Mouse (Mus musculus) limb, embryonic 13.5 days (tissue): Measurements from ENCODE around the gene Amigo3. TPM values are rescaled to one million over a fixed set of nuclear protein-coding genes. Genes with fewer than 3 reads are reported as not detected.

Source experiments
- ATAC-seq: fragments of 200-750 bp; cut with Nextera tagmentation; 2 replicates; pipeline ENCODE4 v1.8.0; 2017; ENCODE audit warnings: low read depth, moderate number of reproducible peaks, moderate TSS enrichment; ENCODE audit not compliant: low FRiP score
- H3K27ac ChIP-seq: fragments of 300-500 bp; sonication (generic); 2 replicates; pipeline ENCODE4 v1.5.1; 2015; ENCODE audit warnings: inconsistent platforms, mild to moderate bottlenecking, moderate library complexity
- H3K27me3 ChIP-seq: fragments of 300-500 bp; sonication (generic); 2 replicates; pipeline ENCODE4 v1.6.1; 2015; ENCODE audit warnings: mild to moderate bottlenecking, inconsistent platforms
- H3K36me3 ChIP-seq: fragments of 300-500 bp; sonication (generic); 2 replicates; pipeline ENCODE4 v1.6.1; 2015; ENCODE audit warnings: inconsistent platforms, mild to moderate bottlenecking, moderate library complexity
- H3K4me1 ChIP-seq: fragments of 300-500 bp; sonication (generic); 2 replicates; pipeline ENCODE4 v1.6.1; 2015; ENCODE audit warnings: inconsistent platforms
- H3K4me2 ChIP-seq: fragments of 300-500 bp; sonication (generic); replicated peaks from 2 replicates; pipeline ENCODE4 v1.6.1; 2015; ENCODE audit warnings: inconsistent platforms, mild to moderate bottlenecking, moderate library complexity
- H3K4me3 ChIP-seq: fragments of 300-500 bp; sonication (generic); 2 replicates; pipeline ENCODE4 v1.5.1; 2015; ENCODE audit warnings: moderate library complexity, mild to moderate bottlenecking, inconsistent platforms
- H3K9ac ChIP-seq: fragments of 300-500 bp; sonication (generic); 2 replicates; pipeline ENCODE4 v1.6.1; 2015; ENCODE audit warnings: mild to moderate bottlenecking, inconsistent platforms
- H3K9me3 ChIP-seq: fragments of 300-500 bp; sonication (generic); 2 replicates; pipeline ENCODE4 v1.6.1; 2016; ENCODE audit warnings: inconsistent platforms
- WGBS: fragments of 180-500 bp; shearing (Covaris S2); methylation state at CpG from one replicate; pipeline ENCODE4 v1.1.7; 2015; 5-methylcytosine and 5-hydroxymethylcytosine counted together
- polyA plus RNA-seq: library from polyadenylated mRNA; unstranded; fragments of >200 nt; fragmentation: Nextera tagmentation; extraction: Ambion mirVana; gene quantifications from 2 replicates; pipeline ENCODE4 v1.2.1, GENCODE M21; 2015

Gene Amigo3
- polyA plus RNA-seq, 1 experiment from 2014 or later: 4.4 TPM

DNA sequence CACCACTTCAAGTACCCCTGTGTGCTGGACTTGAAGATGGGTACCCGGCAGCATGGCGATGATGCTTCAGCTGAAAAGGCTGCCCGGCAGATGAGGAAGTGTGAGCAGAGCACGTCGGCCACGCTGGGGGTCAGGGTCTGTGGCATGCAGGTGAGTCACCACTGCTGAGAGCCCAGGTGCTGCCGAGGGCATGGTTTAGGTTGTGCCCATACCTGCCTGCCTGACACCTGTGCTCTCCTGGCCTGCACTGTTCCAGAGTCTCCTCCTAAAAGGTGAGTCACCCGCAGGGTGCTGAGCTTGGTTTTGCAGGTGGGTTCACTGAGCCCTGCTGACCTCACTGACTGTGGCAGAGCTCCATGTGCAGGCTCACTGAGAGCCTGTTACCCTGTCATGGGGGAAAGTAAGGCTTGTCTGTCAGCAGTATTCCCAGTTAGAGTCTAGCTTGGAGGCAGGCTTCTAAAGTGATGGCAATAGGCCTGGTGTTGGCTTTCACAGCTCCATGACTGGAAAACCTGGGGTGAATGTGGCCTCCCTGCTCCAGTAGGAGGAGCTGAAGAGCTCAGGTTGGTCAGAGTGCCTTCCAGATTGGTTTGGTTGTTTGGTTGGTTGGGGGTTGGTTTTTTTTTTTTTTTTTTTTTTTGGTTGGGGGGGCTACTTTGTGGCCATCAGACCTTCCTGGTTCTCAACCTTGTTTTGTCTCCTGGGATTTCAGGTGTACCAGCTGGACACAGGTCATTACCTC, 8.0 kb upstream of the Amigo3 start:
- Histone ChIP-seq H3K4me2 (no peak overlapping the region), H3K9me3 (no peaks in the 10 kb centered on the region), H3K9ac (no peak overlapping the region), H3K4me1 (peaks cover 19% of the 10 kb centered on the region), H3K36me3 (peaks cover 67% of the 10 kb centered on the region), H3K27ac (no peak overlapping the region), H3K27me3 (no peaks in the 10 kb centered on the region), H3K4me3 (no peak overlapping the region)
- WGBS: 93% methylated on average over 8 of the region's 8 CpGs
- no peak for ATAC-seq

DNA sequence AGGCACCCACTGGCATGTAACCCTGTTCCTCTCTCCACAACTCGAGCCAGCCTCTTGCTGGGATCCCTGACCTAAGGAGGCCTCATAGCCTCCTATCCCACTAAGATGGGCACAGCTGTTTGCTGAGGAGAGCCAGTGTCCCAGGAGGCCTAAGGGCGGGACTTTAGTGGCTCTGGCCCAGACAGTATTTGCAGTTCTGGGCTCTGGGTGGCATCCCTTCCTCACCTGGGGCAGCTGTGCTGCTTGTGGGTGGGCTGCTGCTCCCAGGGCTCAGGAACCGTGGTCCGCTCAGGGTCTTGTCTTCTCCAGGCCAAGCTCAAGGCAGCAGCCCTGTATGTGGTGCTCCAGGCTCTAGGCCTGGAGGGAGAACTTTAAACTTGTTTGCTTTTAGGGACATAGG, 6.4 kb upstream of the Amigo3 start:
- Histone ChIP-seq H3K27ac (no peak overlapping the region), H3K9me3 (no peaks in the 10 kb centered on the region), H3K36me3 (peaks cover 69% of the 10 kb centered on the region), H3K4me3 (no peak overlapping the region), H3K4me2 (no peak overlapping the region), H3K9ac (0 out of 2 replicates have a peak overlapping the region, but pooled peaks have one; percentile 26), H3K27me3 (no peaks in the 10 kb centered on the region), H3K4me1 (peaks cover 23% of the 10 kb centered on the region)
- ATAC-seq: no peak
- WGBS: 90% methylated on average over 4 of the region's 4 CpGs

DNA sequence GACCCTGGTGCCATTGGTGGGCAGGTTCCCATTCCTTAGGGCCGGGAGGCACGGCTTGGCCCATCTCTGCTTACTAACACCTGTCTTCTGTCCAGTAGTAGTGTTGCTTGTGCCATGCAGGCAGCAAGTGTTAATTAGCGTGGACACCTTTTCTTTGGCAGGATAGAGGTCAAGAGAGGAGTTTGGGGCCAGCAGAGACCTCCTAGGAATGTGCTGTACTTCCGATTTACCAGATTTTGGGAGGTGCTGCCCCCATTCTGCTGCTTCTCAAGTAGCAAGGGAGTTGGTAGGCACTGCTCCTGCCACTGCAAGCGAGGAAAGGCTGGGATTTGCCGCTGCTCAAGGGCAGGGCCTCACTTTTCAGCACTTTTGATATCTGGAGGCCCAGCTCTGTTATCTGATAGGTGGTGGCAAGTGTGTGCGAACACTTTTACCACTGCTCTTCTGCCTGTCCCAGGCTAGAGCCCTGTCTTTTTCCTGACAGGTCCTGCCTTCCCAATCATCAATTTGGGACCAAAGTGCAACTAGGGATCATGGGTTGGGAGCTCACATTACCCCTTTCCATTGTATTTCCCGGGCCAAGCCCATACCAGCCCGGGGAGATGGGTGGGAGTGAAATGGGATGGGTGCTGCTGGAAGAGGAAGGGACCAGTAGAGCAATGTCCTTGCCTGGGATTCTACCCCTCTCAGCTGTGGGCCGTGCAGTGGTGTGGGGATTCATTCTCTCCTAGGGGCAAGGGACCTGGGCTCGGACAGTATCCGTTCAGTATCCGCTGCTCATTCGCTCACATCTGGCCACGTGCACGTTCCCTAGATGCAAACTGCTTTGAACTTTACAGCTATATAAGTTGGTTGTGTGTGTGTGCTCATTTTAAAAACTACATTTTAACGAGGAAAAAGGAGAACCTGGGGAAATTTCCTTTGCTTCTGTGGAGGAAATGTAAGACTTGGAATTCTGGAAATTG, 5.1 kb upstream of the Amigo3 start:
- Histone ChIP-seq H3K9me3 (no peaks in the 10 kb centered on the region), H3K27ac (0 out of 2 replicates have a peak overlapping the region, but pooled peaks have one; percentile 67), H3K4me2 (peak overlapping the region; percentile 92)

DNA sequence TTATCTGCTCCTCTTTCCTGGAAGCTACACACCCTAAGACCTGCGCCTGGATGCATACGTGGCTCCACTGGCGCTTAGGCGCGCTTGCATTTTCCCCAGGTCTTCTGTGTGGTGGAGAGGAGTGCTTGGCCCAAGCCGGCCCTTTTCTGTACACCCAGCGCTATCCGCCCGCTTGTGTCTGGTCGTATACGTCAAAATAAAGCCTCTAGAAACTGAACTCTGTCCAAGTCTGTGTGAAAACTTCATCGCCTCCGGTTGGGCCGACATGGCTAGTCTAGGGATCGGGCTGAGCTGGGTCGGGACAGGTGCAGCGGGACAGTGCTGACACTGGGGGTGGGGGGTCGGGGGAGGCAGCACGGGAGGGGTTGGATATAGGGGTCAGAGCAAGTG, 4.4 kb upstream of the Amigo3 start:
- peak overlapping the region; percentile 81 for H3K4me3 ChIP-seq
- H3K9me3 ChIP-seq: no peaks in the 10 kb centered on the region
- peak overlapping the region; percentile 67; the same call in 1 of the 2 replicates for H3K27ac ChIP-seq
- H3K4me1 ChIP-seq: peaks cover 37% of the 10 kb centered on the region
- H3K4me2 ChIP-seq: peak overlapping the region; percentile 92
- no peak; the same call in 1 of the 2 replicates for ATAC-seq
- peaks cover 62% of the 10 kb centered on the region for H3K36me3 ChIP-seq
- H3K27me3 ChIP-seq: no peaks in the 10 kb centered on the region
- 2% methylated on average over 19 of the region's 19 CpGs for WGBS
- peak overlapping the region; percentile 48; the same call in 1 of the 2 replicates for H3K9ac ChIP-seq

More for the DNA sequence above, 5.1 kb upstream of the Amigo3 start:
- H3K4me1 ChIP-seq: peaks cover 30% of the 10 kb centered on the region
- H3K27me3 ChIP-seq: no peaks in the 10 kb centered on the region
- H3K36me3 ChIP-seq: peaks cover 65% of the 10 kb centered on the region
- peak overlapping the region; percentile 48; the same call in 1 of the 2 replicates for H3K9ac ChIP-seq
- peak overlapping the region; percentile 81 for H3K4me3 ChIP-seq
- WGBS: 47% methylated on average over 17 of the region's 17 CpGs
- no peak for ATAC-seq

DNA sequence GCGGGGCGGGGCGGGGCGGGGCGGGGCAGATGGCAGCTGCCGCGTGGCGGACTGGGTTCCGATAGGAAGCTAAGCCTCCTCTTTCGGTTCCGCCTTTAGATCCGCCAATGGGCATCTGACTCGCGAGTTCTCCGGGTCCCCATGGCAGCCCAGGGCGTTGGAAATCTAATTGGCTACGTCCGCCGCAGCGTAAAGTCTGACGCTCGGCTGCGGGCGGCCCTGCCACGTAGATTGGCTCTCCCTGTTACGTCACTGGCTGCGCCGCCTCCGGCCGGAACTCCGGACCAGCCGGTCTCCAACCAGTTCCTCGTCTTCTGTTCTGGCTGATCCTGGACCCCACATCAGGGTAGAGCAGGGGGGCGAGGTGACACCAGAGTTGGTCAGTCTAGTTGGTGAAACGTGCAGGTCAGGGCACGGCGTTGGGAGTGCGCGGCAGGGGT, 3.9 kb upstream of the Amigo3 start, which contains the start of gene Gmppb:
Gmppb (plus strand) TSS at position 227 of the 440 bp plus-strand sequence.
- Histone ChIP-seq H3K27me3 (no peaks in the 10 kb centered on the region), H3K9ac (peak within 1 kb of the TSS; percentile 83), H3K9me3 (no peaks in the 10 kb centered on the region), H3K4me1 (peaks cover 38% of the 10 kb centered on the region), H3K4me2 (peak within 1 kb of the TSS; percentile 92), H3K27ac (peak within 1 kb of the TSS; percentile 67), H3K4me3 (peak within 1 kb of the TSS; percentile 81), H3K36me3 (peaks cover 65% of the 10 kb centered on the region)
- peak; percentile 94 for ATAC-seq
- WGBS: 0% methylated on average over 32 of the region's 39 CpGs

DNA sequence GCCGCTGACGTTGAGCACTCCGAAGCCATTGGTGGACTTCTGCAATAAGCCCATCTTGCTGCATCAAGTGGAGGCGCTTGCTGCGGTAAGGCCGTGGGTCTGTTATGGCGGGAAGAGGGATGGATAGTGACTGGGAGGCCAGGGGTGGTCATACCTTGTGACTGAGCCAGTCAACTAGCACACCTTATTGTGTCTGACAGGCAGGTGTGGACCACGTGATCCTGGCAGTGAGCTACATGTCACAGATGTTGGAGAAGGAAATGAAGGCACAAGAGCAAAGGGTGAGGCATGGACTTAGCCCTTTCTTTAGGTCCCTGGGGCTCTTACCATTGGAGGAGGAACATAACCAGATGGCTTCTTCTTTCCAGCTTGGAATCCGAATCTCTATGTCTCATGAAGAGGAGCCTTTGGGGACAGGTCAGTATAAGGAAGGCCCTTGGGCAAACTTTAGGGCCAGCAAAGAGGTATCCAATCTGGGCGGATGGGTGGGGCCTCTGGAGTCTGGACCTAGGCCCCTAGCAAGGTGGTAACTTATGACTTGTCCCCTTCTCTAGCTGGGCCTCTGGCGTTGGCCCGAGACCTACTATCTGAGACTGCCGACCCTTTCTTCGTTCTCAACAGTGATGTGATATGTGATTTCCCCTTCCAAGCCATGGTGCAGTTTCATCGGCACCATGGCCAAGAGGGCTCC, 3.3 kb upstream of the Amigo3 start:
- ATAC-seq: peak; percentile 7; the same call in 1 of the 2 replicates
- Histone ChIP-seq H3K4me1 (peaks cover 38% of the 10 kb centered on the region), H3K36me3 (peaks cover 69% of the 10 kb centered on the region), H3K4me3 (peak overlapping the region; percentile 81), H3K27ac (no peak overlapping the region; the same call in 1 of the 2 replicates), H3K9ac (peak overlapping the region; percentile 83), H3K27me3 (no peaks in the 10 kb centered on the region), H3K4me2 (peak overlapping the region; percentile 92), H3K9me3 (no peaks in the 10 kb centered on the region)
- WGBS: 42% methylated on average over 15 of the region's 15 CpGs

DNA sequence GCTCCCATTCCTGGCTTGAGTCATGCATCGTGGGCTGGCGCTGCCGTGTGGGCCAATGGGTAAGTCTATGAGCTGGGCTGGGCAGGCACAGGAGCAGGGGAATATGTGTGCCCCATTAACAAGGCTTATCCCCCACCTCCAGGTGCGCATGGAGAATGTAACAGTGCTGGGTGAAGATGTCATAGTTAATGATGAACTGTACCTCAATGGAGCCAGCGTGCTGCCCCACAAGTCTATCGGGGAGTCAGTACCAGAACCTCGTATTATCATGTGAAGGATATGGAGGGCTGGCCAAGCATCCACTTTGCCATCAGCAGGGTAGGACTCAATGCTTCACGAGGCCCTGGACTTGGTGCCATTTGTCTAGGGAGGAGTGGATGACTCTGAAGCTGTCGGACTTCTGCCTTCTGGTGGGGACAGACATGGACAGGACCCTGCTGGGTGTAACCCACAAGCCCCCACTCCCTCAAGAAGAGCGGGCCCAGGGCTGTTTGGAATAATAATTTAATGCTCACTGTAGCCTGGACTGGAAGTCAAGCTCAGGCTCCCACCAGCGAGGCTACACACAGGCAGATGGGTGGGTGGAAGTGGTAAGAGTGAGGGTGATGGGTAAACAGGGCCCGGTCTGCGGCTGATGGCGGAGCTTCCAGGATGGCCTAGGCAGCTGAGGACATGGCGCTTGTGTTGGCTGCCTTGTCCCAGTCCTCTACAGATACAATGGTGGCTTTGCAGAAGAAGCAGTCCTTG, 1.6 kb upstream of the Amigo3 start:
- H3K27me3 ChIP-seq: no peaks in the 10 kb centered on the region
- H3K36me3 ChIP-seq: peaks cover 69% of the 10 kb centered on the region
- no peak overlapping the region for H3K27ac ChIP-seq
- ATAC-seq: no peak
- H3K9ac ChIP-seq: no peak overlapping the region
- H3K4me2 ChIP-seq: no peak overlapping the region
- H3K4me3 ChIP-seq: no peak overlapping the region
- peaks cover 38% of the 10 kb centered on the region for H3K4me1 ChIP-seq
- no peaks in the 10 kb centered on the region for H3K9me3 ChIP-seq
- 94% methylated on average over 15 of the region's 15 CpGs for WGBS

DNA sequence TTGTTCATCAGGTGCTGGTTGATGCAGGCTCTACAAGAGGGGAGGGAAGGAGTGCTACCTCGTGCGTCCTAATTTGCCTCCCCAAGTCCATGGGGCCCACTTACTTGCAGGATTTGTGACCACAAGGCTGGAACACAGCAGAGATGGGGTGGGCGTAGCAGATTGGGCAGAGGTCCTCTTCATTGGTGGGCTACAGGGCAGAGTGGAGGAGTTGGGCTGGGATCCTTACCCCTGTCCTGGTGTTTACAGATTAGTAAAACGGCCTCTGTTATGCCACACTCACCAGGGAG, 1.1 kb upstream of the Amigo3 start:
- Histone ChIP-seq H3K9me3 (no peaks in the 10 kb centered on the region), H3K9ac (no peak overlapping the region), H3K36me3 (peaks cover 69% of the 10 kb centered on the region), H3K4me1 (peaks cover 38% of the 10 kb centered on the region), H3K4me3 (no peak overlapping the region), H3K27me3 (no peaks in the 10 kb centered on the region), H3K27ac (no peak overlapping the region), H3K4me2 (no peak overlapping the region)
- 80% methylated on average over 4 of the region's 4 CpGs for WGBS
- ATAC-seq: no peak

DNA sequence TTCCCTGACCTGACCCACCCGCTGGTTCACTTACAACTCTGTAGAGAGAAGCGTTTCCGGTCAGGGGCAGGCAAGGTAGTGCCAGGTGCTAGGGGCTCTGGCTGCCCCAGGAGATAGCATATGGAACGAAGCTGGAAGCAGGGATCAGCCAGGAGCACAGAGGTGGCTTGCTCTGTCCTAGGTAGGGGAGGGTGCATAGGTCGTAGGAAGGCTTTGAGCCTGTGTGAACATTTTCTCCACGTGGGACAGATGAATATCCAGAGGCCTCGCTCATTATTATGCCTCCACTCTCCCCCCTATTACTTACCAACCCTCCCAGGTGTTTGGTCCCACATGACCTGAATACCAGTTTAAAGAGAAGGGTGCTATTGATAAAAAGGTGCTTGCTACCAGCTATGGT, 548 bp upstream of the Amigo3 start:
- H3K27ac ChIP-seq: no peak overlapping the region; the same call in 1 of the 2 replicates
- WGBS: 73% methylated on average over 7 of the region's 7 CpGs
- peaks cover 37% of the 10 kb centered on the region for H3K4me1 ChIP-seq
- H3K27me3 ChIP-seq: no peaks in the 10 kb centered on the region
- no peak overlapping the region for H3K4me3 ChIP-seq
- peaks cover 69% of the 10 kb centered on the region for H3K36me3 ChIP-seq
- ATAC-seq: no peak
- no peak overlapping the region for H3K9ac ChIP-seq
- no peak overlapping the region for H3K4me2 ChIP-seq
- H3K9me3 ChIP-seq: no peaks in the 10 kb centered on the region

DNA sequence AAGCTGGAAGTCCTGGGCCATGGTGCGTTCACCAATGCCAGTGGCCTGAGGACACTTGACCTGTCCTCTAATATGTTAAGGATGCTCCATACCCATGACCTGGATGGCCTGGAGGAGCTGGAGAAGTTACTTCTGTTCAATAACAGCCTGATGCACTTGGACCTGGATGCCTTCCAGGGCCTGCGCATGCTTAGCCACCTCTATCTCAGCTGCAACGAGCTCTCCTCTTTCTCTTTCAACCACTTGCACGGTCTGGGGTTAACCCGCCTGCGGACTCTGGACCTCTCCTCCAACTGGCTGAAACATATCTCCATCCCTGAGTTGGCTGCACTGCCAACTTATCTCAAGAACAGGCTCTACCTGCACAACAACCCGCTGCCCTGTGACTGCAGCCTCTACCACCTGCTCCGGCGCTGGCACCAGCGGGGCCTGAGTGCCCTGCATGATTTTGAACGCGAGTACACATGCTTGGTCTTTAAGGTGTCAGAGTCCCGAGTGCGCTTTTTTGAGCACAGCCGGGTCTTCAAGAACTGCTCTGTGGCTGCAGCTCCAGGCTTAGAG, 786 bp downstream of the Amigo3 start:
- WGBS: 92% methylated on average over 15 of the region's 15 CpGs
- Histone ChIP-seq H3K9me3 (no peaks in the 10 kb centered on the region), H3K4me1 (peaks cover 25% of the 10 kb centered on the region), H3K4me2 (peak overlapping the region; percentile 58), H3K27me3 (no peaks in the 10 kb centered on the region), H3K4me3 (no peak overlapping the region), H3K27ac (no peak overlapping the region), H3K9ac (peak overlapping the region; percentile 53; the same call in 1 of the 2 replicates), H3K36me3 (peaks cover 77% of the 10 kb centered on the region)
- no peak for ATAC-seq
